ENCODE assay signal across 8 mouse cellular contexts in genomic region chr9:37576436-37576930, GRCm38 (mm10). TPM values are rescaled to one million over a fixed set of nuclear protein-coding genes. Genes with fewer than 3 reads are reported as not detected.
A peak's percentile ranks its signal among the peaks of the same experiment; 100 is the strongest.
DNase-seq lines count a peak whose midpoint lies in the region; ATAC-seq and TF ChIP-seq lines count a peak whose summit lies in the region.

No protein-coding gene starts in this region.

- H3K27ac ChIP-seq in lung, embryonic 14.5 days (ENCODE audit: low read depth), result no peak overlapping the region
- H3K27ac ChIP-seq in cortical plate, adult 2 months (ENCODE audit: insufficient read depth, low read length), result peak overlapping the region; percentile 57
- H3K27ac ChIP-seq in hindbrain, embryonic 16.5 days (ENCODE audit: low read depth, low read length), result peak overlapping the region; percentile 44; the same call in 1 of the 2 replicates
- H3K27ac ChIP-seq in liver, embryonic 15.5 days (replicated peaks), result no peak overlapping the region

- 36% methylated on average over 14 of the region's 14 CpGs for WGBS in lung, embryonic 14.5 days
- WGBS in hindbrain, embryonic 16.5 days, result 30% methylated on average over 14 of the region's 14 CpGs
- 19% methylated on average over 14 of the region's 14 CpGs for WGBS in liver, embryonic 15.5 days (ENCODE audit: insufficient replicate concordance)

- TF ChIP-seq CTCF in lung, embryonic 14.5 days (IDR thresholded peaks at IDR 0.05; ENCODE audit: low read depth), result no peak
- TF ChIP-seq CTCF in cortical plate, adult 2 months (IDR thresholded peaks at IDR 0.05; ENCODE audit: extremely low read depth, insufficient read depth, low read length), result no peak

- H3K36me3 ChIP-seq in lung, embryonic 14.5 days (ENCODE audit: insufficient read depth), result no peaks in the 10 kb centered on the region
- no peaks in the 10 kb centered on the region for H3K36me3 ChIP-seq in hindbrain, embryonic 16.5 days (ENCODE audit: control insufficient read depth, insufficient read depth, low read length)
- no peaks in the 10 kb centered on the region for H3K36me3 ChIP-seq in liver, embryonic 15.5 days (replicated peaks)

- DNase-seq in lung, embryonic 14.5 days, result no peak
- DNase-seq in lung, postnatal 14 days, result no peak
- DNase-seq in right cerebral cortex, postnatal 14 days, result peak; percentile 29
- DNase-seq in gastrocnemius, postnatal 4 days (ENCODE audit: low spot score in 2 of 2), result no peak
- DNase-seq in cerebellum, adult 11-12 months, result no peak

- no peaks in the 10 kb centered on the region for H3K9me3 ChIP-seq in lung, embryonic 14.5 days (ENCODE audit: low read depth, low read length)
- no peaks in the 10 kb centered on the region for H3K9me3 ChIP-seq in hindbrain, embryonic 16.5 days (ENCODE audit: control insufficient read depth, low read length)
- H3K9me3 ChIP-seq in liver, embryonic 15.5 days (replicated peaks), result no peaks in the 10 kb centered on the region

- no peaks in the 10 kb centered on the region for H3K4me1 ChIP-seq in lung, embryonic 14.5 days (ENCODE audit: insufficient read depth)
- H3K4me1 ChIP-seq in cortical plate, adult 2 months (ENCODE audit: control insufficient read depth, insufficient read depth, low read length), result peaks cover 6% of the 10 kb centered on the region
- peaks cover 9% of the 10 kb centered on the region for H3K4me1 ChIP-seq in hindbrain, embryonic 16.5 days (ENCODE audit: control insufficient read depth, insufficient read depth, low read depth, low read length)
- H3K4me1 ChIP-seq in liver, embryonic 15.5 days (replicated peaks), result peaks cover 7% of the 10 kb centered on the region

- no peaks in the 10 kb centered on the region for H3K27me3 ChIP-seq in lung, embryonic 14.5 days (ENCODE audit: insufficient read depth, low read length)
- no peaks in the 10 kb centered on the region for H3K27me3 ChIP-seq in hindbrain, embryonic 16.5 days (replicated peaks; ENCODE audit: control insufficient read depth, insufficient read depth, low read length)
- no peaks in the 10 kb centered on the region for H3K27me3 ChIP-seq in liver, embryonic 15.5 days

- TF ChIP-seq POLR2A in cortical plate, adult 2 months (IDR thresholded peaks at IDR 0.05; ENCODE audit: extremely low read depth, insufficient read depth, low read length), result no peak

- peak overlapping the region; percentile 9; the same call in 1 of the 2 replicates for H3K9ac ChIP-seq in lung, embryonic 14.5 days
- peak overlapping the region; percentile 33 for H3K9ac ChIP-seq in hindbrain, embryonic 16.5 days (ENCODE audit: low read depth, low read length)
- H3K9ac ChIP-seq in liver, embryonic 15.5 days, result no peak overlapping the region

- ATAC-seq in lung, embryonic 14.5 days (ENCODE audit: insufficient read depth), result peak; percentile 47; the same call in 1 of the 2 replicates
- peak; percentile 86 for ATAC-seq in hindbrain, embryonic 16.5 days
- no peak for ATAC-seq in liver, embryonic 15.5 days (ENCODE audit: insufficient read depth)

- no peak overlapping the region for H3K4me2 ChIP-seq in lung, embryonic 14.5 days
- H3K4me2 ChIP-seq in hindbrain, embryonic 16.5 days (ENCODE audit: low read length), result peak overlapping the region; percentile 54
- peak overlapping the region; percentile 1; the same call in 1 of the 2 replicates for H3K4me2 ChIP-seq in liver, embryonic 15.5 days

- H3K4me3 ChIP-seq in lung, embryonic 14.5 days (ENCODE audit: low read depth, low read length), result no peak overlapping the region
- no peak overlapping the region for H3K4me3 ChIP-seq in cortical plate, adult 2 months (ENCODE audit: insufficient read depth, low read length)
- peak overlapping the region; percentile 20; the same call in 1 of the 2 replicates for H3K4me3 ChIP-seq in hindbrain, embryonic 16.5 days (ENCODE audit: low read length)
- H3K4me3 ChIP-seq in liver, embryonic 15.5 days (replicated peaks), result no peak overlapping the region

RNA-seq across cellular contexts. Expression of gene Siae, which starts 21.0 kb away (rescaled TPM):
- polyA plus RNA-seq in lung, embryonic 14.5 days (2014; fragmentation: Nextera tagmentation; extraction: Ambion mirVana), result 11.4 and 12.2 TPM in 2 replicates
- polyA plus RNA-seq in cortical plate, adult 2 months (2012; rRNA removed), result 22.2 and 24.2 TPM in 2 replicates
- polyA plus RNA-seq in hindbrain, embryonic 16.5 days (2015; fragmentation: Nextera tagmentation; extraction: Ambion mirVana), result 14.8 and 17.4 TPM in 2 replicates
- polyA plus RNA-seq in liver, embryonic 15.5 days (2015; fragmentation: Nextera tagmentation; extraction: Ambion mirVana), result 5.6 and 6.4 TPM in 2 replicates
- 1 to 10 TPM; 6.0 to 7.2 TPM for total RNA-seq in gastrocnemius, postnatal 4 days (2021)

RNA-seq across cellular contexts. Expression of gene Nrgn, which starts 23.8 kb away (rescaled TPM):
- 6.0 and 7.2 TPM in 2 replicates for polyA plus RNA-seq in lung, embryonic 14.5 days (2014; fragmentation: Nextera tagmentation; extraction: Ambion mirVana)
- 2,488 and 2,563 TPM in 2 replicates for polyA plus RNA-seq in cortical plate, adult 2 months (2012; rRNA removed)
- 4.8 and 5.8 TPM in 2 replicates for polyA plus RNA-seq in hindbrain, embryonic 16.5 days (2015; fragmentation: Nextera tagmentation; extraction: Ambion mirVana)
- polyA plus RNA-seq in liver, embryonic 15.5 days (2015; fragmentation: Nextera tagmentation; extraction: Ambion mirVana), result 5.4 and 6.2 TPM in 2 replicates
- total RNA-seq in gastrocnemius, postnatal 4 days (2021), result 1 to 10 TPM; 2.3 to 3.2 TPM

RNA-seq across cellular contexts. Expression of gene Spa17, which starts 37.0 kb away (rescaled TPM):
- polyA plus RNA-seq in lung, embryonic 14.5 days (2014; fragmentation: Nextera tagmentation; extraction: Ambion mirVana), result 7.1 and 7.5 TPM in 2 replicates
- polyA plus RNA-seq in cortical plate, adult 2 months (2012; rRNA removed), result 4.8 and 5.0 TPM in 2 replicates
- 7.6 and 9.6 TPM in 2 replicates for polyA plus RNA-seq in hindbrain, embryonic 16.5 days (2015; fragmentation: Nextera tagmentation; extraction: Ambion mirVana)
- polyA plus RNA-seq in liver, embryonic 15.5 days (2015; fragmentation: Nextera tagmentation; extraction: Ambion mirVana), result 1.3 and 1.5 TPM in 2 replicates
- 1 to 10 TPM; 1.4 TPM for total RNA-seq in gastrocnemius, postnatal 4 days (2021)

RNA-seq across cellular contexts. Expression of gene Vsig2, which starts 37.4 kb away (rescaled TPM):
- 17.0 and 18.8 TPM in 2 replicates for polyA plus RNA-seq in lung, embryonic 14.5 days (2014; fragmentation: Nextera tagmentation; extraction: Ambion mirVana)
- 6.6 and 7.6 TPM in 2 replicates for polyA plus RNA-seq in cortical plate, adult 2 months (2012; rRNA removed)
- polyA plus RNA-seq in hindbrain, embryonic 16.5 days (2015; fragmentation: Nextera tagmentation; extraction: Ambion mirVana), result 0.92 and 1.1 TPM in 2 replicates
- 0.29 and 0.32 TPM in 2 replicates for polyA plus RNA-seq in liver, embryonic 15.5 days (2015; fragmentation: Nextera tagmentation; extraction: Ambion mirVana)
- 1 to 10 TPM; 2.9 to 6.8 TPM for total RNA-seq in gastrocnemius, postnatal 4 days (2021)

RNA-seq across cellular contexts. Expression of gene Esam, which starts 48.6 kb away (rescaled TPM):
- 149 and 152 TPM in 2 replicates for polyA plus RNA-seq in lung, embryonic 14.5 days (2014; fragmentation: Nextera tagmentation; extraction: Ambion mirVana)
- 35.1 and 36.6 TPM in 2 replicates for polyA plus RNA-seq in cortical plate, adult 2 months (2012; rRNA removed)
- 44.6 and 47.6 TPM in 2 replicates for polyA plus RNA-seq in hindbrain, embryonic 16.5 days (2015; fragmentation: Nextera tagmentation; extraction: Ambion mirVana)
- polyA plus RNA-seq in liver, embryonic 15.5 days (2015; fragmentation: Nextera tagmentation; extraction: Ambion mirVana), result 14.5 and 17.9 TPM in 2 replicates
- 10 to 100 TPM; 50.7 to 55.3 TPM for total RNA-seq in gastrocnemius, postnatal 4 days (2021)

Comparison
In these comparisons a context has a peak if more than half of its experiments do, and no peak if none do; other contexts are left out.
1. H3K27ac ChIP-seq: peak in cortical plate, adult 2 months (single experiment) and hindbrain, embryonic 16.5 days (single experiment); none in lung, embryonic 14.5 days (single experiment) and liver, embryonic 15.5 days (single experiment).
2. RNA of gene Nrgn, which starts 23.8 kb away (polyA plus RNA-seq): 2,488 to 2,563 TPM in cortical plate, adult 2 months; 6.0 to 7.2 TPM in lung, embryonic 14.5 days, 4.8 to 5.8 TPM in hindbrain, embryonic 16.5 days and 5.4 to 6.2 TPM in liver, embryonic 15.5 days; every median in the first group is over 100 times any median in the second.